ENCODE assay signal across 10 mouse cellular contexts in the genomic region with DNA sequence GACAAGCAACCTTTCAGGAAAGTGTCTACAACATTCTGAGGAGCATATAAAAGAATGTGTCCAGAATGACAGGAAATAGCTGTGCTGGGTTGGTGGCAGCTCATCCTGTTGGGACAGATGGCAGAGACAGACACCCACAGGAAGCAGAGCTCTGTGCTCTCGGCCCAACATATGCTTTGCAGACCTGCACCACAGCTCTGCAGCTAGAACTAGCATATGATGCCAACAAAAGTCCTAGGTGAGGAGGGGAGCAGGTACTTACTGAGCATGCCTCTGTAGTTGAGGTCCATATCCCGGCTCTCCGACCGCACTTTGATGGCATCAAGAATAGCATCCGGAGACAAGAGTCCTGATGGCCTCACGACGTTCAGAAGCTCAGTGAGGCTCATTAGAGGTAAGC. TPM values are rescaled to one million over a fixed set of nuclear protein-coding genes. Genes with fewer than 3 reads are reported as not detected.
DNase-seq lines count a peak whose midpoint lies in the region; ATAC-seq and TF ChIP-seq lines count a peak whose summit lies in the region.
"Had no signal": no experiment of that assay in that cellular context is flagged by ENCODE, and none has a peak within 500 bp of the region (broad histone marks: within the 10 kb centered on the region; RNA-seq: fewer than 3 reads in every experiment).

No protein-coding gene starts in this region.

- no peak for TF ChIP-seq CTCF in intestine, postnatal 0 days (IDR thresholded peaks at IDR 0.05; ENCODE audit: low read depth)

- H3K9ac ChIP-seq in intestine, embryonic 16.5 days (ENCODE audit: low read depth, low read length) = no peak overlapping the region
- no peak overlapping the region for H3K9ac ChIP-seq in intestine, postnatal 0 days (ENCODE audit: low read depth, low read length)
- H3K9ac ChIP-seq: forebrain, embryonic 12.5 days had no signal

- WGBS in intestine, embryonic 16.5 days = 86% methylated on average over 7 of the region's 7 CpGs
- 79% methylated on average over 7 of the region's 7 CpGs for WGBS in intestine, postnatal 0 days
- WGBS in embryonic facial prominence, embryonic 10.5 days = 89% methylated on average over 7 of the region's 7 CpGs

- H3K4me1 ChIP-seq in intestine, embryonic 16.5 days (ENCODE audit: control insufficient read depth, insufficient read depth, low read length) = no peaks in the 10 kb centered on the region
- H3K4me1 ChIP-seq in intestine, postnatal 0 days (replicated peaks; ENCODE audit: control insufficient read depth, insufficient read depth, low read length) = no peaks in the 10 kb centered on the region
- H3K4me1 ChIP-seq in embryonic facial prominence, embryonic 10.5 days = peaks cover 5% of the 10 kb centered on the region
- H3K4me1 ChIP-seq: forebrain, embryonic 12.5 days had no signal

- H3K27me3 ChIP-seq in intestine, embryonic 16.5 days (replicated peaks; ENCODE audit: control insufficient read depth, insufficient read depth, low read length) = no peaks in the 10 kb centered on the region
- H3K27me3 ChIP-seq in intestine, postnatal 0 days (replicated peaks; ENCODE audit: control insufficient read depth, insufficient read depth, low read length) = no peaks in the 10 kb centered on the region
- H3K27me3 ChIP-seq in embryonic facial prominence, embryonic 10.5 days (replicated peaks; ENCODE audit: low read depth, poor library complexity, severe bottlenecking) = no peaks in the 10 kb centered on the region
- H3K27me3 ChIP-seq: forebrain, embryonic 12.5 days had no signal

- ATAC-seq in granulocyte monocyte progenitor cell, adult 5-6 weeks (replicated peaks; ENCODE audit: poor library complexity, severe bottlenecking) = peak; percentile 65
- no peak for ATAC-seq in intestine, embryonic 16.5 days
- no peak for ATAC-seq in intestine, postnatal 0 days

- no peak overlapping the region for H3K4me2 ChIP-seq in intestine, embryonic 16.5 days (ENCODE audit: low read depth, low read length)
- H3K4me2 ChIP-seq in intestine, postnatal 0 days (replicated peaks; ENCODE audit: low read depth) = no peak overlapping the region
- H3K4me2 ChIP-seq: forebrain, embryonic 12.5 days; heart, embryonic 11.5 days had no signal

- H3K9me3 ChIP-seq in intestine, embryonic 16.5 days (ENCODE audit: control insufficient read depth, low read length) = no peaks in the 10 kb centered on the region
- H3K9me3 ChIP-seq in intestine, postnatal 0 days (ENCODE audit: control insufficient read depth) = no peaks in the 10 kb centered on the region
- no peaks in the 10 kb centered on the region for H3K9me3 ChIP-seq in embryonic facial prominence, embryonic 10.5 days
- H3K9me3 ChIP-seq: forebrain, embryonic 12.5 days had no signal

- DNase-seq in kidney, postnatal 14 days = peak; percentile 36
- no peak for DNase-seq in kidney, adult 8-10 months
- peak; percentile 97 for DNase-seq in cerebellum, adult 11-12 months
- peak; percentile 16 for DNase-seq in lung, postnatal 14 days
- no peak for DNase-seq in embryonic facial prominence, embryonic 10.5 days (ENCODE audit: low spot score)

- H3K36me3 ChIP-seq in intestine, embryonic 16.5 days (ENCODE audit: control insufficient read depth, insufficient read depth, low read length) = no peaks in the 10 kb centered on the region
- H3K36me3 ChIP-seq in intestine, postnatal 0 days (ENCODE audit: control insufficient read depth, insufficient read depth) = peaks cover 9% of the 10 kb centered on the region; the same call in 1 of the 2 replicates
- peaks cover 11% of the 10 kb centered on the region for H3K36me3 ChIP-seq in embryonic facial prominence, embryonic 10.5 days (replicated peaks)

- no peak overlapping the region for H3K4me3 ChIP-seq in intestine, embryonic 16.5 days (ENCODE audit: low read length)
- no peak overlapping the region for H3K4me3 ChIP-seq in intestine, postnatal 0 days (ENCODE audit: low read depth, low read length)
- H3K4me3 ChIP-seq in embryonic facial prominence, embryonic 10.5 days = no peak overlapping the region
- H3K4me3 ChIP-seq: forebrain, embryonic 12.5 days had no signal

- no peak overlapping the region for H3K27ac ChIP-seq in intestine, embryonic 16.5 days (ENCODE audit: low read length)
- H3K27ac ChIP-seq in intestine, postnatal 0 days (ENCODE audit: low read depth, low read length) = no peak overlapping the region
- H3K27ac ChIP-seq in embryonic facial prominence, embryonic 10.5 days (replicated peaks) = no peak overlapping the region
- H3K27ac ChIP-seq: forebrain, embryonic 12.5 days had no signal

RNA-seq across cellular contexts. Expression of a gene that starts 51.8 kb away (rescaled TPM):
- total RNA-seq in granulocyte monocyte progenitor cell, adult 5-6 weeks (2014; fragmentation: Nextera tagmentation) = 34.7 and 40.5 TPM in 2 replicates
- total RNA-seq in granulocyte monocyte progenitor cell, adult 5-6 weeks (2017) = 22.0 and 22.1 TPM in 2 replicates
- 50.8 and 51.6 TPM in 2 replicates for polyA plus RNA-seq in intestine, embryonic 16.5 days (2015; fragmentation: Nextera tagmentation; extraction: Ambion mirVana)
- 35.9 and 42.6 TPM in 2 replicates for polyA plus RNA-seq in intestine, postnatal 0 days (2015; fragmentation: Nextera tagmentation; extraction: Ambion mirVana)
- 57.2 and 58.1 TPM in 2 replicates for polyA plus RNA-seq in embryonic facial prominence, embryonic 10.5 days (2016; fragmentation: Nextera tagmentation; extraction: Ambion mirVana)

Comparison
In these comparisons a context has a peak if more than half of its experiments do, and no peak if none do; other contexts are left out.
1. DNase-seq: peak in kidney, postnatal 14 days (single experiment), cerebellum, adult 11-12 months (single experiment) and lung, postnatal 14 days (single experiment); none in kidney, adult 8-10 months (0 of 2) and embryonic facial prominence, embryonic 10.5 days (single experiment).